Mouse (Mus musculus) lung, adult 18-20 months (tissue): ENCODE measurements at regions not wholly inside any gene's neighbourhood (a gene's known extent, or its start where the extent isn't known, plus 50 kb on each side); places are given as distances from the start of the nearest gene placed in this dataset.

Experiments
- DNase-seq, 2 experiments: peaks; one replicate each; pipeline ENCODE4 v3.0.0; 2022; ENCODE audit warnings: mixed read lengths in 2 of 2

DNA sequence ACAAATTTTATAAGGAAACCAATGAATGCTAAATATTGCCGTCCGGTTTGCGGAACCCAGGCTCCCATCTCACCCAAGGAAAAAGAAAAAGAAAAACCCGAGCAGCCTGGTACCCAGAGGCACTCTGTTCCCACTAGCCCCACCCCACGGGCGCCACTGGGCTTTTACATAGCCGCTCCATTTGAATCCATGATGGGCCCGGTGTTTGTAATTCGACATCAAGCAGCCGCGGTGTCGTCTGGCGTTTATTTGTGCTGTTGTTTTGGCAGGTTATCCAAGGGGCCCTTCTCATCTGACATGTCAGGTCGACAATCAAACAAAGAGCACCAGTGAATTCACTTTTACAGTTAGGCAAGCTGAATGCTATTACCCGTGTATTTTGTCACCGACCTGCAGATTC lies 68.8 kb upstream of the Mgmt start:
- DNase-seq = no peak

DNA sequence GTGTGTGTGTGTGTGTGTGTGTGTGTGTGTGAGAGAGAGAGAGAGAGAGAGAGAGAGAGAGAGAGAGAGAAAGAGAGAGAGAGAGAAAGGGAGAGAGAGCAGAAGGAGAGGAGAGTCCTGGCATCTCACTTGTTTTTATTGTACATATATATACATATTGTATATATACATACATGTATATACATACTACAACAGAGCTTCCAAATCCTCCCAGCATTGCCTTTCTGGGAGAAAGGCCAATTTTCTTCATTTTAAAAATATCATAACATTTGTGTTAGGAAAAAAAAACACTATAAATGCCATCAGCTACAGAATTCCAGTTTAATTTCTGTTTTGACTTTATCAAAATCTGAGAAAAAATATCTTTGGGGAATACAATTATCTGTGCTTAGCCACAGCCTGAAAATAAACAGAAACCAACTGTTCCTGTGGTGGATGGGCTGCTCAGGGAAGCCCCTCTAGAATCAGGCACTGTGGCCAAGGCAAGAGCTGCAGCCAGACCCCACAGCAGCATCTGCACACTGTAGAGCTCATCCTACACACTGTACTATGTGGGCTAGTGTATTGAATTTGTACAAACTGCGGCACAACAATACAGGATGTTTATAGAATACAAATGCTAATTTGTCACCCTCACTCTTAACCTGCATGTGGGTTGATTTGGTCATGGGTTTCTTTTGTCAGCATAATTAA lies 64.6 kb upstream of the Mgmt start:
- DNase-seq = no peak

DNA sequence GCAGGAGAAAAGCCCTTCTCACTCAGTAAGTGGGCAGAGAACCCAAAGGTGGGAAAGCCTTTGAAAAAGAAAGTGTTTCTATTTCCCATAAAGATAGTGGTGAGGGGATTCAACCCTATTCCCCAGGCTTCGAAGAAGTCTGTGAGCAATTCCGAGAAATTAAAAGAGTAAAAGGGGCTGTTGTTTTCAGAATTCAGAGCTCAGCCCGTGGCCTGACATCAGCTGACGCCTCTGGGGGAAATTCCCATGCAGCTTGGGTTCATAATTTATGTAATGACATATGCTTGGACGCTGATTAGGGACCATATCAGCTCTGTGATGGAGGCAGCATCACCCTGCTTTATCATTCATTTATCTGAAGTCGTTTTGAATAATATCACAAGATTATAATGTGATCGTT lies 62.0 kb upstream of the Mgmt start:
- no peak for DNase-seq

DNA sequence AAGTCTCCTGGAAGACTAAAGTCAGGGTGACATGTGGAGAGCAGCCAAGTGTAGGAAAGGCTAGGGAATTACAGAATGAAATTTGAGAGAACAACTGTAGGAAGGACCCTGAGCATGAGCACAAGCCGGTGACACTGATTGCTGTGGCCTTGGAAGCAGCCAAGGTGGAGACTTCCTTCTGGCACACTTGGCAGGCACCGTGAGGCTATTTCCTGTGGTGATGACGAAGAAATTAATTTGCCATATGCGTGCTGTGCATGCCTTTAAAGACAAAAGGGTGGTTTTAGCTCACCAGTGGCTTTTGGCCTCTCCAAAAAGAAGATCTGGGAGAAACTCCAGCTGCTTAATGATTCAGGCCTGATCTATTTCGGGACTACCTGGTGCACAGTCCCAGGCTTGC lies 55.4 kb upstream of the Mgmt start:
- DNase-seq = no peak

DNA sequence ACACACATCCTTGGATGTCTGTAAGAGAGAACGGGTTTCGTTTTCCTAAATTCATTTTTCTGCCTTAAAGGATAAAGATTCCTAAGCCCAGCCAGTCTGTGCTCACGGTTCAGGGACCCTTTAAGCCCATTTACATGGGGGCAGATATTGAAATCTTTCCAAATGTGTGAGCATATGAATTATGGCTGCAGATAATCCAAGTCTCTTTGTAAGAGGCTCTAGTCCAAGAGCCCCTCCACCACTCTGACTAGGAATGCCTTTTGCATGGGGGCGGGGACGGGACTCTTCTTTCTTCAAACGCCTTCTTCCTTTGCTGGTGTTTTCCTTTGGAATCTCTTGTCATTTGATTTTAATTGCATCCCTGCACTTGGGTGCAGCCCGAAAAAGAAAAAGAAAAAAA lies 54.2 kb upstream of the Mgmt start:
- no peak for DNase-seq

DNA sequence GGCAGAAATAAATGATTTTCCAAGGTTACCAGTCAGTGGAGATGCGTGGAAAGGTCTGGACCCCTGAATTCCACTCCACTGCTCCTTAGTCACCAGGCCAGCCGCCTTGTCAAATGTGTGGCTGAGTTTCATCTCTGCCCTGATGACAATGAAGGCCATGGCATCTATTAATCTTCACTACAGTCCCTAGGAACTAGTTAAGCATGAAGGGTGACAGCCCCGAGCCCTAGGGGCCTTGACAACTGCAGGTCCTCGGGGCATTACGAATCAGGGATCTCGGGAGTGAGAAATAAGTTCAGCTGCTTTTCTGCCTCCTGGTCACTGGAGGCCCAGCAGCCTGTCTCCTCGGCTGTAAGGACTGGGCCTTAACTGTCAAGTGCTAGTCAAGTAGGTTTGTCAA lies 51.7 kb upstream of the Mgmt start:
- DNase-seq = no peak

DNA sequence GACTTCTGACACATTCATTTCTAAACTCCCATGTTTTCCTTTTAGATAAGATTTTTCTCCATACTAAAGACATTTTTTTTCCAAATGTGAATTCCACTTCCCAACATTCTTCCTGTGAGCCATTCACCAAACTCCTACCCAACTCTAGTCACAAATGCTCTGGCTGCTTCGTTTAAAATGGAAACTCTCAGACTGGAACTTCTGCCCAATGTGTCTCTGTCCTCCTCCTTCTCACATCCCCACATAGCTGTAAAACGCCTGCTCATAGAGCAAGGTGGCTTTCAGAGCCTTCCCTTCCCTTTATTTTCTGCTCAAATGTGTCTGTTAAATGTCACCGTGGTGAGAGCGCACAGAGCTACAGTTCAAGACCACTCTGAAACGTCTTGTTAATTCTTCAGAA lies 50.1 kb upstream of the Mgmt start:
- DNase-seq = no peak
